Mouse (Mus musculus) T-helper 2 cell (primary cell): Measurements from ENCODE around the gene Cxcr4.

Experiments used
- in situ Hi-C: fragments of 300-600 bp; cut with MboI, MseI; formaldehyde crosslinking; loops from one replicate; pipeline ENCODE4 v1.15.1; 2025; ENCODE audit warnings: high pct_unique_total_duplicates

The Cxcr4 gene

DNA sequence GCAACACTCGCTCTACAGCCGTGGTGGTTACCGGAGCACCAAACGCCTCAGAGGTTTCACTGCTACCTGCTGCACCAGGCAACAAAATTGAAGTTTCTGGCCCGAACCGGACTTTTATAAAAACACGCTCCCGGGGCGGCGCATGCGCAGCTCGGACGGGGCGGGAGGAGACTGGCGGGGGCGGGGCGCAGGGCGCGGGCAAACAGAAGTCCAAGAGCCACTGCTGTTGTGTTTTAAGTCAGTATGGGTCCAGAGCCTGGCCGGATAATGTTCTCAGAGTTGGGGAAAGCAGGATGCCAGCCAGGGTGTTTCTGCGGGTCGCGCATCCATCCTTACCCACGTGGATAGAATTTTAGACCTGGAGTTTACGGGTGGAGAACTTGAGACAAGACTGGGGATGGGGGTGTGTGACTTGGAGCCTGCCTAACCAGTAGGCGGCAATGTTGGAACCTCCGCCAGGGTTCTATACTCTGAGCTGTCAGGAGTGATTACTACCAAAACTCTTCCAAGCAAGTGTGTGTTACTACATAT lies at the start of gene Cxcr4:
Cxcr4 (minus strand) TSS at position 83 of the 531 bp plus-strand sequence.
- in situ Hi-C loops = no loop called here

DNA sequence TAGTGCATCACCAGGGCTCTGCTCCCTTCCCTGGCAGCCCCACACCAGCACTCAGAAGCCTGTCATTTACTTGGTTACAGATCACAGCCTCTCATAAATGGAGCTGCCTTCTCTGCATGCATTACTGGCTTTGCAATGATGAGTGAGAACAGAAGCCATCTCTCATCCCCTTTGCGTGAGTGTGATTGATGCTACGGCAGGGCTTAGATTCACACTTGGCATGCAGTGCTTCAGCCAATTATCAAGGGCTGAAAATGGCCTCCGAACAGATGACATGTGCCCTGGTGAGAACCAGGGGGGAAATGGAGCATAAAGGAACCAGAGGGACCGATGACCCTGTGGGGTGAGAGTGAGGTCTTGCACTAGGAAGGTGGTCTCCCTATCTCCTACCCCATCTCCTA lies 47.6 kb upstream of the Cxcr4 start:
- in situ Hi-C loops = loop anchor here (25.0 kb wide), 1 partner anchor 1902 kb away; no protein-coding TSS in a partner anchor

DNA sequence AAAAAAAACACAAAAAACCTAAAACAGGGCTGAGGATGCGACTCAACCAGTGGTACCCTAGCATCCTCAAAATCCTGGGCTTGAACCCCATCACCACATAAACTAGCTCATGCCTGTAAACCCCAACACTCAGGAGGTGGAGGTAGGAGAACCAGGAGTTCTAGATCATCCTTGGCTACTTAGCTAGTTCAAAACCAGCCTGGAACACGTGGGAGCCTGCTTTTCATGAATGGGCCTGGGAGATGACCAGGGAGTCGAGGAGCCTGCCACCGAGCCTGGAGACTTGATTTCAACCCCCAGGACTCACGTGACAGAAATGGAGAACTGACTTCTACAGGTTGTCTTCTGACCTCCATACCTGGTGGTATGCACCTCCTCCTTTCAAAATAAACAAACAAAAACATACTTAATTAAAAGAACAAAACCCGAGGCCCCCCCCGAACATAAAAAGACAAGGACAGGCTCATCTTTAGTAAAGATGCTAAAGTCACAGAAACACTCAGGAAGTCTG lies 45.2 kb upstream of the Cxcr4 start:
- in situ Hi-C loops = loop anchor here (25.0 kb wide), 1 partner anchor 1900 kb away; no protein-coding TSS in a partner anchor

DNA sequence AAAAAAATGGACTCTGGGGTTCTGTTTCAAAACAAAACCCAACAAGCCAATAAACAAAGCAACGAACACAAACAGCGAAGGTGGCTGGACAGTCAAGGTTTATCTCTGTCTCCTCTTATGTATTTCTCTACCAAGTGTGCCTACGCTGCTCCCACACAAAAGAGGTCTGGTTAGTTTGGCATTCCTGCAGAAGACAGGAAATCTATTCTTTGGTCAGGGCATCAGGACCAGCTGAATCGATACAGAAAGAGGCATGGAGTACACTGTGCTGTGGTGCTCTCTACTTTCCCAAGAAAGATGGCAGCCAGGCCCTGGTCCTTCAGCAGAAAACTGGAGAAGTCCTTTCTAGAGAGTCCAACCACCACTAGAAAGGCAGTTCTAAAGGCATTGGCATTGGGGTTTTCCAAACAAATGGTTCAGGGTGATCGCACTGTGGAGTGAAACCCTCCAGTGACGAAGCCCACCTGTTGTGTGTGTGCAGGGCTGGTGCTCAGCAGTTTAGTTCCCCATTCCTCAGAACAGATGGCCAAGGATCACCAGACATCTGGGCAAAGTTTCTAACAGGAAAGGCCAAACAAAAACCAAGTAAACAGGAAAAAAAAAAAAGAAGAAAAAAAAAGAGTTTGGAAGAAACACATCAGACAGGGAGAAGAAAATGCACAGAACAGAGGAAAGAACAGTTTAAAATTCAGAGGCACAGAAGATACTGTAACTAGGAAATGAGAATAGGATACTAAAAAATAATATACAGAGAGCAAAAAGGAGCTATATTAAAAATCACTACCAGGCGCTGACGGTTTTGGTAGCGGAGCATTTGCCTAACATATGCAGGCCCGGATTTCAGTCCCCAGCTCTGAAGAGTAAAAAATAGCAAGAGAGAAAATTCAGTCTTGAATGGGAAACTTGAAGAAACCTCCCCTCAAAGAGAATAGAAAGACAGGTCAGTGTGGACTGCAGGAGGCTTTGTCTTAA lies 44.5 kb upstream of the Cxcr4 start:
- in situ Hi-C loops = loop anchor here (25.0 kb wide), 1 partner anchor 1899 kb away; no protein-coding TSS in a partner anchor

DNA sequence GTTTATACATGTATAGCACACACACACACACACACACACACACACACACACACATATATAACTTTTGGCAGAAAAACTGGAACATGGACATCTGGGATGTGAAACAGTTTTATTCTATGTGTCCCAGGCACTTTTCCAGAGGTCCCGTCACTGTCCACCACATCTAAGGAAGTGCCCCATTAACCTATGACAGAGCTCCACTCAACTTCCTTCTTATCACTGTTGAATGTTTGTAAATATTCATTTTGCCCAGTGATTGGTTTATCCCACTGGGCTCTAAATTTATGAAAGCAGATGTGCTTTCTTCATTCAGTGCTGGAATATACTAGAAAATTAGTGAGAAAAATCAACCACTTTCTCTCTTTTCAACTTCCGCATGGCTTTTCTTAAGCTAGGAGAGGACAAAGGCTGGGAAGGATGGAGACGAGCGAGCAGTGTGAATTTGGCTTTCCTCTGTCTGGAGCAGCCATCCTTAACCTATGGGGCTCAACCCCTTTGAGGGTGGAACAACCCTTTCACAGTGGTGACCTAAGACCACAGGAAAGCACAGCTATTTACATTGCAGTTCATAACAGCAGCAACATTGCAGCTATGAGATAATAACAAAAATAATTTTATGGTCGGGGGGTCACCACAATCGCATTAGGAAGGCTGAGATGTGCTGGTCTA lies 41.8 kb upstream of the Cxcr4 start:
- in situ Hi-C loops = loop anchor here (25.0 kb wide), 1 partner anchor 1897 kb away; no protein-coding TSS in a partner anchor

DNA sequence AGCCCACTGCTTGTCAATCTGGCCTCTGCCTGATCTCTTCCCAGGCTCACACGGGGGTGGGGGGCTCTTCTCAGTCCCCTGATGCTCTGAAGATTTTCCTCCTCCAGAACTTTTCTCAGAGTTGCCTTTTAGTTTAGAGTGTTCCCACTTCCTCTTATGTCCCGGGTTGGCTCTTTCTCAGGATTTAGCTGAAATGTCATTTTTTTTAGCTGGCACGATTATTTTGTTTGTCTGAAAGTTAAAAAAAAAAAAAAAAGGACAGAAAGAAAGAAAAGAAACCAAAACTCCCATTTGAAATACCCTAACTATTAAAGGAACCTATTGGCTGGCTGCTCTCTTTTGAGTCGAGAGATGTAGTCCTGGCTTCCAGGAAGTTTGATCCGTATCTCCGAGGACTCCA lies 40.4 kb upstream of the Cxcr4 start:
- in situ Hi-C loops = loop anchor here (25.0 kb wide), 1 partner anchor 1895 kb away; no protein-coding TSS in a partner anchor

DNA sequence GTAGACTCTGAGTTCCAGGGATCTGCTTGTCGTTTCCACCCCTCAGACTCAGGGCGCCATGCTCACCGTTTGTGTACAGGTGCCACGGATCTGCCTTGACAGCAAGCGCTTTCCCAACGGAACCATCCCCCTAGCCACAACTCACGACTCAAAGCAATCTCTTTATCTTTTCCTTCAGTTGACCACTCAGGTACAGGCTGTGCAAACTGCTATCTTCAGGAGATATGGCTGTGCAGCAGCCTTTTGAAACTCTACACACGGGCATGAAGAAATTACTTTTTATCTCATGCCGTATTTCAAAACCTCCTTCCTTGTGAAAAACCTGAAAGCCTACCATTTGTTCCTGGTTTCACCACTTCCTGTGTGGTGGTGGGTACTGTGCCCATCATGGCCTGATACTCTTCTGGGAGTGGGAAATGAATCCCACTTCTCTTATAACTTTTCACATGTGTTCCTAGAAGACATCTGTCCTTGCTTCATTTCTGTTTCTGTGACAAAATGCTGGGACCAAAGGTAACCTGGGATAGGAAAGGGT lies 34.1 kb upstream of the Cxcr4 start:
- in situ Hi-C loops = loop anchor here (25.0 kb wide), 1 partner anchor 1889 kb away; no protein-coding TSS in a partner anchor

DNA sequence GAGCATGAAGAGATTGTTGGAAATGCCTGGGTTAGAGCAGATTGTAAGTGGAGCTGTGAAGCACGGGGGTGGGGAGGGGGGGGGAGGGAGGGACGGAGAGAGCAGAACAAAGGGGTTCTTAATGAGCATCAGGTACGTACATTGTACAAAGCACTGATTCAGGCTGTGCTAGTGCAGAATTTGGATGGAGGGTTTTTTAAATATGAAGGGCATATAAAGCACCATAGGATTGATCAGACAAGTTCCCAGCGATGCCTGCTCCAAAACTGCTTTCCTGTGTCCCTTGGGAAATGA lies 31.4 kb upstream of the Cxcr4 start:
- in situ Hi-C loops = no loop called here

DNA sequence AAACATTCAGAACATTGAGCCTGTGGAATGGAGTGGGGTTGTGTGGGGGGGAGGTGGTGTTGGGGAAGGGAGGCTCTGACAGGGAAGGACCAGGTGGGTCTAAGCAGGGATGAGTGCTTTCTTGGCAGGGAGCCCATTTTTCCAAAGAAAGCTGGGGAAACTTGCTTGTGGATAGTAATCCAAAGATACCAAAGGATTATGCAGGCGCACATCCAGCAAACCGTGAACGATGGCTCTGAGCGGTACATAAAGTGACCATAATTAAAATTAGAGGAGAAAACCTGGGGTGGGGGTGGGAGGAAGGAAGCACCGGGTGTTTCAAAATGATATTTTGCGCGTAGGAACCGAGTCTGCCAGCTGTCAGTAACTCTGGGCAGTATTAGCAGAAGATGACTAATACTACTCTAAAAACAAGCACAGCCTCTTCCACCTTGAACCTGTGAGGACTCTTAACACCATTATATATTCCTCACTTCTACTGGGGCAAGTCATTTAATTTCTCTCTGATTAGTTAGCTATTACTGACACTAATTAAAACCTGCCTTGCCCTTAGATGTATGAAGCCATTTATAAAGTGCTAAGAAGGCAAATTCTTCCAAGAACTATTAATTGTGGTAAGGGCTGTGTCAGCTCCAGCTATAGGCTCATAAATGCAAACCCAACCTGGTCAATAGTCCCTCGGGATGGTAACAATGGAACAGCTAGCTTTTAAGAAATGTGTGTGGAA lies 30.9 kb upstream of the Cxcr4 start:
- in situ Hi-C loops = no loop called here

DNA sequence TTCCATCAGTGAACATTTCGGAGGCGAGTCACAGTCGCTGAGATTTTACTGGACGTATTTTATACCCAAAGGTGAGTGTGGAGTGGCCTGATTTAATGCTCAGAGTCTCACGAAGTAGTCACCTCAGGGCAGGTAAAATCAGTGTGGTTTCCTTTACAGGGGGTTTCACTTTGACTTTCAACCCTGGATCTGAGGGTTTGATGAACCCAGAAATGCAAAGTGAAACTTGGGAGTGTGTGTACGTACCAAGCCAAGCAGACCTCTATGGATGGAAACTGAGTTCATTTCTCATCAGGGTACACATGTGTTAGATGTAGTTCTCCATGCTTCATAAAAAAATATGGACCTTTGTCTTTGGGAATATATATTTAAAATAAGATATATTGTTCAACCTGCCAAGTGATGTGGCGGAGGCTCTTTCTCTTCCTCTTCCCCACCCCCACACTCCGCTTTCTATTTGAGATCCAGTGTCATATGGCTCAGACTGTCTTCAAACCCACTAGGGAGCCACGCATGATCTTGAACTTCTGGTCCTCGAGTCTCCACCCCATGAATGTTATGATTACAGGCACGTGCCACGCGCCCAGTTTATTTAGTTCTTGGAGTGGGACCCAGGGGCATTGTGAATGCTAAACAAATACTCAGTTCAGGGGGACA lies 25.7 kb upstream of the Cxcr4 start:
- in situ Hi-C loops = no loop called here

DNA sequence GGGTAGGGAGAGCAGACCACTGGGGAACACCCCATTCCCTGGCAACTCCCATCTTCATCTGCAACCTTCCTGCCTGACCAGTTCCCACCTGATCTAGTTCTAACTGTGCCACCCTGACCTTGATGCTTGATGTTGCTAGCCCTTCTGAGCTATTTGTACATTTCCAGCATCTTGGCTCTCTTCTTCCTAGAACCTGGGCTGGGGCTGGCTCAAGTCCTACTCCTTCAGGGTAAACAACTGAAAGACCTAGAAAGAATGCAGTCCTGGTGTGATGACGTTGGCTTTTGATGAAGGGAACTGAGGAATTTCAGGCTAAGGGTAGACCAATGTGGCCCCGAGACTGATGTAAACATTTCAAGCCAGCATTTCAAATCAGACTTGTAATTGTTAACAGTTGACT lies 24.5 kb upstream of the Cxcr4 start:
- in situ Hi-C loops = no loop called here

DNA sequence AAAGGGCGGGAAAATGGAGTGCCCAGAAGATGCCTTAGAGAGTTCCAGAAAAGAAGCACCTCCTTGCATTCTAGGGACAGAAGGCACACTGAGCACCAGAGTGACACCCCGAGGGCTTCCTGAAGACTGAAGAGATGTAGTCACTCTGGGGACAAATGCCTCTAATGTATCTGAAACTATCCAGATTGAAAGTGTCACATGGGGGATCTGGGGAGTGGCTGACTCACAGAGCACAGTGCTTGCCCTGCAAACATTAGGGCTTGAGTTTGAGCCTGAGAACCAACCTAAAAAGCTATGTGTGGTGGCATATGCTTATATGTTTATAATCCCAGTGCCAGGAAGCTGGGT lies 23.3 kb upstream of the Cxcr4 start:
- in situ Hi-C loops = no loop called here

DNA sequence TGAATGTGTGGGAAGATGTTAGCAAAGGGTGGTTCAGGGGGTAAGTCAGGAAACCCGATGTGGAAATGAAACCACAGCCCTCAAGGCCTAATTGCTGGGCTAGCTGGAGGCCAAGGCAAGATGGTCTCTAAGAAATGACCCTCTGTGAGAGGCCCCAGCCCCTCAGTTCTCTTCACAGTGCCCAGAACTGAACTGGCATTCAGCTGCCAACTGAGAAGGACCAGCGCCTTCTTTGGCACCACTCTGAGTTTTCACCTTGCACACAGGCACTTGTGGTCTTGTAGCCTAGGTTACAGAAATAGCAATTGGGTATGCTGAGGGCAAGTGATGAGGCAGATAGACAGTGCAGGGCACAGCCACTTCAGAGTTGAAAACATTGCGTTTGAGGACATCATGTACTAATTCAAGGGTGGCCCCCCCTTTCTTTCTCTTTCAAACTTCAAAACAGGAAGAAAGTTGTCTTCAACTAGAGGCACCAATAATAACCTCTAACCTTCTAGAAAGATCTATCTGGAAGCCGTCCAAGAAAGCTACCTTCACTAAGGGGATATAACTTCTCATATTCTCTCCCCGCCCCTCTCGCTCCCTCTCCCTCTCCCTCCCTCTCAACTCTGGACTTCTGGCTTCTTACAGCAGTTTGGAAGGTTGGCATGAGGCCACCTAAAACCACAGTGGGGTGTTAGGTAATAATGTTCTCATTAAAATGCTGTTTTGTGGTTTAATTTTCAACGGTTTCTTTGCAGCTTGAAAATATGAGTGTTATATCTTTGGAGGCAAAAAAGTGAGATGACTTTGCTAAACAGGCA lies 22.8 kb upstream of the Cxcr4 start:
- in situ Hi-C loops = no loop called here

DNA sequence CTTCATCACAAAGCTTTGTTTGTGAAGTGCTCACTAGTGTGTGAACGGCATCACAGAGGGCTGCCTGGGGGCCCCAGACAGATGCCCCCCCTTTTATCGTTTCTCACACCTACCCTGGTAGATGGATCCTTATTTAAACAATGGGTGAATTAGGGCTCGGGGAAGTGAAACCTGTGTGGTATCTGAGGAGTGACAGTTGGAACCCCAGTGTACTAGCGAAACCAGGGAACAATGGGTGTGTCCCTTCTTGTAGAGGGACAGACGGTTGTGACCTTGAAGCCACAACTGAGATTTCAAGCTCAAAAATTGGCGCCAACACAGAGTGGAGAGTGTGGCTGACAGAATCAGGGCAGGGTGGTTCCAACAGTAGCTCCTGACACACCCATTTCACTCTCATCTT lies 16.0 kb upstream of the Cxcr4 start:
- in situ Hi-C loops = no loop called here

DNA sequence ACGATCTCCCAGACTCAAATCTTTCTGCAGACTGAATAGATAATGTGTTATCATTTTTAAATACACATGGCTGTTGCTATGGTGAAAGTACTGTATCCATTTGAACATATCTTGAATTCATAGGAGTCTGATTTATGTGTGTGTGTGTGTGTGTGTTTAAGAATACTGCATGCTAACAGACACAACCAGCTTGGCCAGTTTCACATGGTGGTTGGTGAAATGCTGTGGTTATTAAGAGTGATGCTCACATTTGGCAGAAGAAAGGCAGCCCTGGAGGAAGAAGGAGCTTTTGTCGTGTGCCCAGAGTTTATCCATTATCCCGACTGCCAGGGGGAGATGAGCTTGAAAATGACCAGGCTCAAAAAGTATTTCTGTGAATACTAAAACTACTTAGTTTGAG lies 15.3 kb upstream of the Cxcr4 start:
- in situ Hi-C loops = no loop called here

DNA sequence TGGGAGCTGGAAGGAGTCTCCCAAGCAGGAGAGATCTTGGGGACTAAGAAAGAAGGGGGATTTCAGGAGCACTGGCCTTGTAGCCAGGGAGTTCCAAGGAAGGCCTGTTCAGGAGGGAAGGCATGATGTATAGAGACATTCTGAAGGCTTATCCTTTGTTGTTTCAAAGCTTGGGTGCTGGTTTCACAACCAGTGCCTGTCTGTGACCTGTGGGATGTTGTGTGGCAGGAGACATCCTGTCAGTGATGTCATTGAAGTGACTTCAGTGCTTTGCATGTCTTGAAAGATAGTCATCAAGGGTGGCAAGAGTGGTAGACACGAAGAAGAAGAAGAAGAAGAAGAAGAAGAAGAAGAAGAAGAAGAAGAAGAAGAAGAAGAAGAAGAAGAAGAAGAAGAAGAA lies 13.7 kb upstream of the Cxcr4 start:
- in situ Hi-C loops = no loop called here

DNA sequence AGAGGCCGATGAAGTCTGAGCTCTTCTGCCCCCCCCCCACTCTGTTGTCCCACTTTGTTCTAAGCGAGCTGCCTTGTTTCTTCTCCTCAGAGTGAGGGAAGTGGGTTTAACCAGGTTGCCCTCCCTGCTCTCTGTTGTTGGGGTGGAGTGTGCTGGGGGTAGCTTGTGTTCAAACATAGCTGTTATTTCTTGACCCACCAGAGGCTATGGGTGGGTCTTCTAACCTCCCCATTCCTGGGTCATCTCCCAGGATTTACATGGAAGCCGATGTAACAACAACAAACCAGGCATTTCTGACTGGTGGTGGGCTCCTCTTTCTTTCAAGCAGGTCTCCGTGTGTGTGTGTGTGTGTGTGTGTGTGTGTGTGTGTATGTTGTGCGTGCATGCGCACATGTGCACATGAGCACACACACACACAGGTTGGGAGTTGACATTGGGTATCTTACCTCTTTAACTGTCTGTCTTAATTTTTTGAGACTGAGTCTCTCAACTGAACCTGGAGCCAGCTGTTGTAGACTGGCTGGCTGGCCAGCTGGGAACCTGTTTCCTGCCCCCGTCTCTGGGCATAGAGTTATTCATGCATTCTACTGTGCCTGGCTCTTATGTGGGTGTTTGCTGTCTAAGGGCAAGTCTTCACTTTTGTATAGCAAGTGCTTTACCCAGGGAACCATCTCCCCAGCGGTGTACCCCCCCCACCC lies 10.7 kb upstream of the Cxcr4 start:
- in situ Hi-C loops = no loop called here

DNA sequence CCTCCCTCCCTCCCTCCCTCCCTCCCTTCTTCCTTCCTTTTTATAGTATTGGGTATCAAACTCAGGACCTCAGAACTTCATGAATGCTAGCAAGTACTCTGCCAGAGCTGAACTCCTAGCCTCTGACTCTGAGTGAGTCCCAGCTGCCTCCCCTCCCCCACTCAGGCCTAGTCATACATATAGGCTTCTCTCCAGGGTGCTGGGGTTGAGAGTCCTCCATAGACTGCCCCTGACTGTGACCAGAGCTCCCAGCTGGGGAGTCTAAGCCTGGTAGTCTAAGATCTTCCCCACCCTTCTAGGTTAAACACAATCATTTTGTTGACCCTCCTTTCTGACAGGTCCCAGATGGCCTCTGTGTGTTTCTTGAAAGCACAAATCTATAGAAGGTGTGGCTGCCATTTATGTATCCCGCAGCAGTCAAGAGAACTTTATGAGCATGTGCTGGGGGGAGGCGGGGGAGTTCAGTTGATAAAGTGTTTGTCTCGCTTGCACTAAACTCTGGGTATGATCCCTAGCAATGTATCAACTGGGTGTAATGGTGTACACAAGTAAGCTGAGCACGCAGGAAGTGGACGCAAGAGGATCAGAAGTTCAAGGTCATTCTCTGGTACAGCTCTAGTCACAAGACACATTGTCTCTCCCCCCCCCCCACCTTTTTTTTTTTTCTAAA lies 10.1 kb upstream of the Cxcr4 start:
- in situ Hi-C loops = no loop called here

DNA sequence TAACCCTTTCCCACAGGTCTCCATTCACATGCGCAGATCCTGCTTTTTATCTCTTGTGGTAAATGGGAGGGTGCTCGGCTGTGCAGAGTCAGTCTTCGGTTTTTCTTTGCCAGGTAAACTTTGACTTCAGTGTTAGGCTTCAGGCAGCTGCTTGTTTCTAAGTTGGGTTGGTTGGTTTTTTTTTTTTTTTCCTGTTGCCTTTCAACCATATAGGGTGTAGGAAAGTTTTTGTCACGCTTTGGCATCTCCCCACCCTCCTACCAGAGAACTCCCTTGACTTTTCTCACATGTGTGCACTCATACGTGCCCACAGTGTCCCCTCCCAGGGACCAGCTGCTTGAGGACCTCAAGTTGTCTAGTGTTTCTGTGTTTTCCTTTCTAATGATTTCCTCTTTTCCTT lies 9.2 kb upstream of the Cxcr4 start:
- in situ Hi-C loops = no loop called here
